Mouse (Mus musculus) thymus, adult 2 months (tissue): ENCODE data around the gene Ctsl. TPM values are rescaled to one million over a fixed set of nuclear protein-coding genes. Genes with fewer than 3 reads are reported as not detected.
A peak's percentile ranks its signal among the peaks of the same experiment; 100 is the strongest.

Source experiments
- DNase-seq: peaks from one replicate; pipeline ENCODE4 v3.0.0; 2021
- H3K27ac ChIP-seq: fragments of 200-500 bp; 2 replicates; pipeline ENCODE4 v1.5.1; 2012; ENCODE audit warnings: low read length, control low read depth; ENCODE audit not compliant: control insufficient read depth, insufficient read depth
- H3K27me3 ChIP-seq: fragments of 200-500 bp; 2 replicates; pipeline ENCODE4 v1.6.1; 2012; ENCODE audit warnings: mild to moderate bottlenecking, low read length, moderate library complexity, mixed read lengths; ENCODE audit not compliant: control insufficient read depth, insufficient read depth
- H3K36me3 ChIP-seq: fragments of 200-500 bp; 2 replicates; pipeline ENCODE4 v1.6.1; 2012; ENCODE audit warnings: mild to moderate bottlenecking, low read length, moderate library complexity; ENCODE audit not compliant: control insufficient read depth, insufficient read depth
- H3K4me1 ChIP-seq: fragments of 200-500 bp; replicated peaks from 2 replicates; pipeline ENCODE4 v1.6.1; 2012; ENCODE audit warnings: low read length; ENCODE audit not compliant: control insufficient read depth, insufficient read depth
- H3K4me3 ChIP-seq: fragments of 200-500 bp; 2 replicates; pipeline ENCODE4 v1.5.1; 2012; ENCODE audit warnings: mild to moderate bottlenecking, low read length, control low read depth, moderate library complexity; ENCODE audit not compliant: control insufficient read depth, insufficient read depth
- CTCF ChIP-seq: fragments of 200-500 bp; IDR thresholded peaks from 2 replicates; pipeline ENCODE4 v1.5.1; 2012; ENCODE audit warnings: mild to moderate bottlenecking, control low read depth, low read length, moderate library complexity, borderline replicate concordance; ENCODE audit not compliant: control insufficient read depth, poor library complexity, insufficient read depth; ENCODE audit errors: extremely low read depth
- POLR2A ChIP-seq: fragments of 200-500 bp; IDR thresholded peaks from 2 replicates; pipeline ENCODE4 v1.6.1; 2012; ENCODE audit warnings: mild to moderate bottlenecking, low read length, control low read depth, moderate library complexity; ENCODE audit not compliant: control insufficient read depth, poor library complexity, insufficient read depth; ENCODE audit errors: extremely low read depth
- WGBS: fragments of 180-500 bp; shearing (Covaris S2); methylation state at CpG from one replicate; pipeline ENCODE4 v1.1.7; 2018; 5-methylcytosine and 5-hydroxymethylcytosine counted together
- polyA plus RNA-seq: library from polyadenylated mRNA; depleted of rRNA; stranded (reverse); fragments of >200 nt; gene quantifications from 2 replicates; pipeline ENCODE4 v1.2.3, GENCODE M21; 2012

Ctsl gene
- polyA plus RNA-seq, 1 experiment = 586 TPM

DNA sequence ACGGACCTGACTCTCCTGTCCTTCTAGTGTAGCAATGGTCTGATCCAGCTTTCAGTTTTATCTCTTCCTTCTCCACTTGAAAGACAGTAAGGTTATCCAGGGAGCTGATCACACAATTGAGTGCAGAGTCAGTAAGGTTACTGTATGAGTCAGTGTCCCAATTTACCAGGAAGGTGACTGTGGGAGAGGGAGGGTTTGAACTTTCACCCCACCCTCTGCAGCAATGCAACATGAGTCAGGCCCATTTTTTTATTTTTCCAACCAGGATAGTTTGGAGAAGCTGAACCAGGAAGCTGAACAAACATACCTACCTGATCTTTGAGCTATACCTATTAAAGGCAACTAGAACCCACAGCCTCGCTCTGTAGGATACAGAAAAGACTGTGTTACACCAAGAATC, 21.2 kb downstream of the Ctsl start:
- H3K4me3 ChIP-seq = no peak overlapping the region
- no peak for DNase-seq
- 92% methylated on average over 2 of the region's 2 CpGs for WGBS
- no peaks in the 10 kb centered on the region for H3K4me1 ChIP-seq
- no peaks in the 10 kb centered on the region for H3K27me3 ChIP-seq
- TF ChIP-seq POLR2A = no peak
- no peak for TF ChIP-seq CTCF
- H3K36me3 ChIP-seq = no peaks in the 10 kb centered on the region
- no peak overlapping the region for H3K27ac ChIP-seq

DNA sequence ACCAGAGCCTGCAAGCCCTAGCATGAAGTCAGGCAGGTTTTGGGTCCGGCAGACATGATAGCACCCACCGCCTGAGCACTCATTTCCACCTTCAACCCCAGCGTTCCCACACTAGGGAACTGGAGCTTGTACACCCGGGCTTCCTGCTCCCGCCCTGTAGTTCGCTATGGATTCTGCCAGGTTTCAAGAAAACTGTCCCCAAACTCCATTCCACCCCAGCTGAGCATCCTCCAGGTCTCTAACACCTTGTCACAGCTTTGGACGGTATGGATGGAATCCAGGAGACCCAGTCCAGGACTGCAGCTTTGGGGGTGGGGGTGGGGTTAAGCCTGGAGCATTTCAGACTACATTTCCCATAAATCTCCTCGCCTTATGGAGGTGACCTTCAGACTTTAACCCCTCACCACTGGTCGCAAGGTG, 26.6 kb downstream of the Ctsl start:
- WGBS = 25% methylated on average over 9 of the region's 9 CpGs
- peak overlapping the region; percentile 38 for H3K4me3 ChIP-seq
- no peak for DNase-seq
- no peak overlapping the region for H3K27ac ChIP-seq
- no peaks in the 10 kb centered on the region for H3K27me3 ChIP-seq
- no peak for TF ChIP-seq CTCF
- no peaks in the 10 kb centered on the region for H3K36me3 ChIP-seq
- H3K4me1 ChIP-seq = no peaks in the 10 kb centered on the region

DNA sequence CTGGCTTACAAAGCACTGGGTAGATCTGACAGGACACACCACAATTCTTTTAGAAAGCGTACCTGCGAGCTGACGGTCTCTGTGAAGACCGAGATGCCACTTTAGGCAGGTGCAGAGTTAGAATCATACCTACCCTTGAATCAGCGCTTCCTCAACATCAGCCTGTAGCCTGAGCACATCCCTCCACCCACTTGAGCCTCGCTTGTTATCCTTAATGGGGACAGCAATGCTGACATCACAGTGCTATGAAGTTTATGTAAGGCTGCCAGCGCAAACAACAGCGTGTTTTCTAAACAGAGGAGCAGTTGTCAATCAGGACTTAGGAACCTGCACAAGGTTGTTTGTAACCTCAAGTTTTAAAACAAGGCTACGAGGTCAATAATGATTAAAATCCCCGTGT, 27.1 kb downstream of the Ctsl start:
- no peak for DNase-seq

DNA sequence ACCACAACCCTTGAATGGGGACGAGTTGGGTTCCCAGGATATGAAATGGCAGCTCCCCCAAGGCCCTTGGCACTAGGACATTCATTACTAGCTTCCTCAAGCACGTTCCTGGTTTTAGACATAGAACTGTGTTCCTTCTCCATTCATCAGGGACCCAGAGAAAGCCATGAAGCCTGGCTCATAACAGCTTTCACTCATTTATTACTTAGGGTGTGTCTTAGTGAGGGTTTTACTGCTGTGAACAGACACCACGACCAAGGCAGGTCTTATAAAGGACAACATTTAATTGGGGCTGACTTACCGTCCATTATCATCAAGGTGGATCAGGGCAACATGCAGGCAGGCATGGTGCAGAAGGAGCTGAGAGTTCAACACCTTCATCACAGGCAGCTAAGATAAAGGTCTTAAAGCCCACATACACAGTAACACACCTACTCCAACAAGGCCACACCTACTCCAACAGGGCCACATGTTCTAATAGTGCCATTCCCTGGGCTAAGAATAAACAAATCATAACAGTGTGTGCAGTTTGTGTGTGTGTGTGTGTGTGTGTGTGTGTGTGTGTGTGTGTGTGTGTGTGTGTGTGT, 35.1 kb downstream of the Ctsl start:
- DNase-seq = no peak
- no peak for TF ChIP-seq POLR2A
- TF ChIP-seq CTCF = no peak
- no peak overlapping the region for H3K27ac ChIP-seq
- H3K27me3 ChIP-seq = no peaks in the 10 kb centered on the region
- H3K4me1 ChIP-seq = no peaks in the 10 kb centered on the region
- WGBS = 73% methylated on average over 4 of the region's 4 CpGs
- no peaks in the 10 kb centered on the region for H3K36me3 ChIP-seq
- H3K4me3 ChIP-seq = no peak overlapping the region

More for the DNA sequence above, 27.1 kb downstream of the Ctsl start:
- no peak for TF ChIP-seq CTCF
- TF ChIP-seq POLR2A = no peak
- WGBS = 45% methylated on average over 10 of the region's 10 CpGs
- Histone ChIP-seq H3K36me3 (no peaks in the 10 kb centered on the region), H3K27me3 (no peaks in the 10 kb centered on the region), H3K4me3 (no peak overlapping the region), H3K27ac (no peak overlapping the region), H3K4me1 (no peaks in the 10 kb centered on the region)

DNA sequence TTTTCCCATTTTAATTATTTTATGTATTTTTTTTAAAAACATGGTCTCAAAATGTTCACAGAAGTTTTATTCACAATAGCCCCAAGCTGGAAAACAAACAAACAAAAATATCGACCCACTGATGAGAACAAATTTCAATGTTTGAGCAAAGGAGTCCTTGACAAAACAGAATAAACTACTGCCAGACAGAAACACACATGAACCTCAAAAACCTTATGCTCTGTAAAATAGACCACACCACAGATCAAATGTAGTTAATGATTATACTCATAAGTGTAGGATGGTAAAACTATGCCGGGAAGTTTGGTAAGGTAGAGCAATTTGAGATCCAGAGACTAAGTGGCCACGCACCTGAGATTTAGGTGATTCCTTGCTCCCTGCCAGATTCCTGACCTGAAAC, 37.6 kb downstream of the Ctsl start:
- TF ChIP-seq POLR2A = no peak
- TF ChIP-seq CTCF = no peak
- WGBS = 95% methylated on average over 3 of the region's 3 CpGs

GRCm38 (mm10) chr13:64332321-64332720, 38.4 kb downstream of the Ctsl start:
- H3K4me1 ChIP-seq = no peaks in the 10 kb centered on the region
- no peaks in the 10 kb centered on the region for H3K27me3 ChIP-seq
- no peaks in the 10 kb centered on the region for H3K36me3 ChIP-seq
- no peak overlapping the region for H3K27ac ChIP-seq
- no peak for TF ChIP-seq CTCF
- no peak for TF ChIP-seq POLR2A
- H3K4me3 ChIP-seq = no peak overlapping the region
- WGBS = 87% methylated on average over 6 of the region's 6 CpGs
- no peak for DNase-seq

More for the DNA sequence above, 37.6 kb downstream of the Ctsl start:
- Histone ChIP-seq H3K27me3 (no peaks in the 10 kb centered on the region), H3K27ac (no peak overlapping the region), H3K4me3 (no peak overlapping the region), H3K4me1 (no peaks in the 10 kb centered on the region), H3K36me3 (no peaks in the 10 kb centered on the region)
- no peak for DNase-seq
